19 mouse cellular contexts compared by ENCODE assay signal in genomic region chr12:63552831-63553230, GRCm38 (mm10).
DNase-seq lines count a peak whose midpoint lies in the region; ATAC-seq and TF ChIP-seq lines count a peak whose summit lies in the region.
"Had no signal": no experiment of that assay in that cellular context is flagged by ENCODE, and none has a peak within 500 bp of the region (broad histone marks: within the 10 kb centered on the region; RNA-seq: fewer than 3 reads in every experiment).

No protein-coding gene starts in this region.

- H3K9ac ChIP-seq in heart, adult 2 months (ENCODE audit: low read depth, low read length): no peak overlapping the region
- H3K9ac ChIP-seq in lung, embryonic 14.5 days: no peak overlapping the region
- H3K9ac ChIP-seq in hindbrain, embryonic 11.5 days (ENCODE audit: low read depth, low read length): no peak overlapping the region

- intact Hi-C loops in heart, adult 2 months (cut with DNase I): no loop called here
- intact Hi-C loops in heart, postnatal 10 days (cut with DNase I): no loop called here

- H3K9me3 ChIP-seq in lung, embryonic 14.5 days (ENCODE audit: low read depth, low read length): no peaks in the 10 kb centered on the region
- H3K9me3 ChIP-seq in hindbrain, embryonic 11.5 days (ENCODE audit: control insufficient read depth, low read length): no peaks in the 10 kb centered on the region

- H3K27me3 ChIP-seq in heart, adult 2 months (ENCODE audit: control insufficient read depth, insufficient read depth, low read length): no peaks in the 10 kb centered on the region
- H3K27me3 ChIP-seq in lung, embryonic 14.5 days (ENCODE audit: insufficient read depth, low read length): no peaks in the 10 kb centered on the region
- no peaks in the 10 kb centered on the region for H3K27me3 ChIP-seq in hindbrain, embryonic 11.5 days (ENCODE audit: control insufficient read depth, insufficient read depth, low read length)

- no peaks in the 10 kb centered on the region for H3K36me3 ChIP-seq in heart, adult 2 months (ENCODE audit: control insufficient read depth, insufficient read depth, low read length)
- H3K36me3 ChIP-seq in lung, embryonic 14.5 days (ENCODE audit: insufficient read depth): no peaks in the 10 kb centered on the region
- no peaks in the 10 kb centered on the region for H3K36me3 ChIP-seq in hindbrain, embryonic 11.5 days (ENCODE audit: control insufficient read depth, insufficient read depth, low read length)

- 29% methylated on average over 4 of the region's 4 CpGs for WGBS in heart, adult 2 months
- WGBS in lung, embryonic 14.5 days: 40% methylated on average over 4 of the region's 4 CpGs
- WGBS in hindbrain, embryonic 11.5 days: 82% methylated on average over 4 of the region's 4 CpGs

- H3K27ac ChIP-seq in heart, adult 2 months: no peak overlapping the region
- no peak overlapping the region for H3K27ac ChIP-seq in lung, embryonic 14.5 days (ENCODE audit: low read depth)
- no peak overlapping the region for H3K27ac ChIP-seq in hindbrain, embryonic 11.5 days (ENCODE audit: low read depth, low read length)

- TF ChIP-seq POLR2A in heart, adult 2 months (IDR thresholded peaks at IDR 0.05; ENCODE audit: insufficient read depth, low read depth, low read length): no peak

- TF ChIP-seq CTCF in heart, adult 2 months (IDR thresholded peaks at IDR 0.05): no peak
- TF ChIP-seq CTCF in lung, embryonic 14.5 days (IDR thresholded peaks at IDR 0.05; ENCODE audit: low read depth): no peak

- no peaks in the 10 kb centered on the region for H3K79me2 ChIP-seq in heart, adult 2 months (replicated peaks; ENCODE audit: control insufficient read depth, insufficient read depth, low read length)

- no peaks in the 10 kb centered on the region for H3K4me1 ChIP-seq in heart, adult 2 months (ENCODE audit: control insufficient read depth, insufficient read depth, low read length)
- no peaks in the 10 kb centered on the region for H3K4me1 ChIP-seq in lung, embryonic 14.5 days (ENCODE audit: insufficient read depth)
- no peaks in the 10 kb centered on the region for H3K4me1 ChIP-seq in hindbrain, embryonic 11.5 days (replicated peaks; ENCODE audit: control insufficient read depth, insufficient read depth, low read length)

- 0 out of 2 replicates have a peak overlapping the region, but pooled peaks have one; percentile 12 for H3K4me3 ChIP-seq in heart, adult 2 months
- no peak overlapping the region for H3K4me3 ChIP-seq in lung, embryonic 14.5 days (ENCODE audit: low read depth, low read length)
- H3K4me3 ChIP-seq in hindbrain, embryonic 11.5 days (ENCODE audit: low read depth, low read length): no peak overlapping the region

- TF ChIP-seq EP300 in heart, adult 2 months (IDR thresholded peaks at IDR 0.05; ENCODE audit: insufficient read depth, low read depth, low read length): no peak

- H3K4me2 ChIP-seq in lung, embryonic 14.5 days: peak overlapping the region; percentile 10; the same call in 1 of the 2 replicates
- no peak overlapping the region for H3K4me2 ChIP-seq in hindbrain, embryonic 11.5 days (replicated peaks; ENCODE audit: low read depth, low read length)

- ATAC-seq in lung, embryonic 14.5 days (ENCODE audit: insufficient read depth): no peak
- ATAC-seq in common myeloid progenitor, adult 5-6 weeks (replicated peaks; ENCODE audit: low read depth, poor library complexity, severe bottlenecking): 0 out of 2 replicates have a peak, but pooled peaks have one; percentile 50
- no peak for ATAC-seq in hindbrain, embryonic 11.5 days (ENCODE audit: low FRiP score)
- ATAC-seq: activated CD4-positive, CD25-positive, alpha-beta regulatory T cell, adult 4 months; inflammation-experienced regulatory T-cells, adult 6 months had no signal

- no peak for DNase-seq in heart, adult 2 months
- no peak for DNase-seq in heart, postnatal 10 days
- DNase-seq in lung, embryonic 14.5 days: no peak
- no peak for DNase-seq in lung, postnatal 14 days
- no peak for DNase-seq in ovary, postnatal 14 days (ENCODE audit: low spot score)
- DNase-seq in hindbrain, embryonic 11.5 days (ENCODE audit: low spot score): no peak
- DNase-seq in thymus, postnatal 10 days (ENCODE audit: low spot score in 2 of 2): no peak
- DNase-seq: adrenal gland, postnatal 36 days; cerebellum, postnatal 14 days; gastrocnemius, postnatal 36 days; heart, postnatal 36 days; kidney, postnatal 14 days; layer of hippocampus, adult 9-11 months; lung, adult 18-20 months; retina, postnatal 1 day; thymus, postnatal 14 days had no signal
